Mouse (Mus musculus) spleen, adult 2 months (tissue): ENCODE results near the gene Ppp2r2d. TPM values are rescaled to one million over a fixed set of nuclear protein-coding genes. Genes with fewer than 3 reads are reported as not detected.

Experiments
- DNase-seq, 2 experiments: peaks; one replicate each; pipeline versions ENCODE4 v3.0.0 to v3.0.0-alpha.2; 2012 to 2021; ENCODE audit warnings: low spot score in 2 of 2, low read depth in 1 of 2
- H3K27ac ChIP-seq: fragments of 200-500 bp; 2 replicates; pipeline ENCODE4 v1.5.1; 2012; ENCODE audit warnings: low read length, inconsistent platforms; ENCODE audit not compliant: insufficient read depth
- H3K27me3 ChIP-seq: fragments of 200-500 bp; 2 replicates; pipeline ENCODE4 v1.6.1; 2012; ENCODE audit warnings: mild to moderate bottlenecking, moderate library complexity, low read length, inconsistent platforms; ENCODE audit not compliant: control insufficient read depth, insufficient read depth
- H3K36me3 ChIP-seq: fragments of 200-500 bp; 2 replicates; pipeline ENCODE4 v1.6.1; 2012; ENCODE audit warnings: mild to moderate bottlenecking, low read length, inconsistent platforms; ENCODE audit not compliant: control insufficient read depth, insufficient read depth
- H3K4me1 ChIP-seq: fragments of 200-500 bp; 2 replicates; pipeline ENCODE4 v1.6.1; 2011; ENCODE audit warnings: inconsistent platforms; ENCODE audit not compliant: control insufficient read depth, insufficient read depth, insufficient read length
- H3K4me3 ChIP-seq: fragments of 200-500 bp; 2 replicates; pipeline ENCODE4 v1.5.1; 2011; ENCODE audit warnings: mild to moderate bottlenecking, inconsistent platforms; ENCODE audit not compliant: insufficient read depth, insufficient read length; ENCODE audit errors: extremely low read depth
- CTCF ChIP-seq: fragments of 200-500 bp; IDR thresholded peaks from 2 replicates; pipeline ENCODE4 v1.5.1; 2011; ENCODE audit warnings: mild to moderate bottlenecking, inconsistent platforms; ENCODE audit not compliant: insufficient read depth, insufficient read length, insufficient replicate concordance; ENCODE audit errors: extremely low read depth
- POLR2A ChIP-seq: fragments of 200-500 bp; IDR thresholded peaks from 2 replicates; pipeline ENCODE4 v1.6.1; 2011; ENCODE audit warnings: low read depth, low read length, inconsistent platforms
- WGBS: fragments of 180-500 bp; shearing (Covaris S2); methylation state at CpG from one replicate; pipeline ENCODE4 v1.1.7; 2018; 5-methylcytosine and 5-hydroxymethylcytosine counted together
- polyA plus RNA-seq: library from polyadenylated mRNA; depleted of rRNA; stranded (reverse); fragments of >200 nt; gene quantifications from 2 replicates; pipeline ENCODE4 v1.2.3, GENCODE M21; 2012

The Ppp2r2d gene
- polyA plus RNA-seq, 1 experiment, result 11.3 TPM

DNA sequence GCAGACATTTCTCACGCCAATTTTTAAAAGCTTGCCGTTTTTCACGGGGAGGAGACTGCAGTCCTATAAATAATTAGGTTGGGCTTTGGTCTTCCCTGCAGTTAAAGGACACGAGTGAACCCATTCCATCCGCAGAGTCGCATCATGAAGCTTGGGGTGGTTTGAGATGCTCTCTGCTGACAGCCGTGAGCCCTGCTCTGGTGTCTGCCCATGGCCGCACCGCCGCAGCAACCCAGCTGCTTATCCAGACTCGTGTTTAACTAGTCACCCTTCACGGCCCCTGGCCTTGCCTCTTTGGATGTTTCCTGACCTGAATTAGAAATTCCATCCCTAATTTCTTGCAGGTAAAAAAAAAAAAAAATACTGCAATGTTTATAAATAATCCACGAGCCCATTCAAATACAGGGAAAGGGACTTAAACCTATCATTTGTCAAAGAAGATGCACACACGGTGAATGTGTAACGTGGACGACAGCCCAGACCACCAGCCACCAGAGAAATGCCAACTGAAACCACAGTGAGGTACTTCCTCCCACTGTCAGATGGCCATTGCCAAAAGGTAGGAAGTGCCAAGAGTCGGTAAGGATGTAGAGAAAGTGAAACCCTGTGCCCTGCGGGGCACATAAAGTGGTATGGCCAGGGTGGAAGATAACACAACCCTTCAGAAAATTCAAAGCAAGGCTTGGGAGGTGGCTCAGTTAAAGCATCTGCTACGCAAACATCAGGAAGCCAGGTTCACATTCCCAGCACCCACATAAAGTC is 20.7 kb upstream of the Ppp2r2d start:
- H3K4me1 ChIP-seq, result no peaks in the 10 kb centered on the region
- H3K27ac ChIP-seq, result no peak overlapping the region
- no peaks in the 10 kb centered on the region for H3K27me3 ChIP-seq
- H3K4me3 ChIP-seq, result no peak overlapping the region
- no peaks in the 10 kb centered on the region for H3K36me3 ChIP-seq
- no peak for DNase-seq
- TF ChIP-seq CTCF (no peak), POLR2A (no peak)
- 66% methylated on average over 19 of the region's 19 CpGs for WGBS

DNA sequence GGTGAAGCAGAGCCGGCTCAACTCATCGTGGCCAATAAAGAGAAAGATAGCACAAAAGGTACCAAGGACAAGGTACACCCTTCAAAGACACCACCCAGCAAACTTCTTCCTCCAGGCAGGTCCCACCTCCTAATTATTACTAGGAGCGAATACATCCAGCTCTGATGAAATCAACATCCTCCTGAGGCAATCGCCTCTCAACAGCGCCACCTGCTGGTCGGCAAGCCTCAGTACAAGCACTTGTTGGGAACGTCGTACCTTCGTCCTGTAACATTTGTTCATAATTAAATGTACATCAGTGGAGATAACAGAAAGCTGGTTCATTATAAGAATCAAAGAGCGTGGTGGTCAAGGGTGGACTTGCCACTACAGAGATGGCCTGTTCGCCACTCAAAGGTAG is 18.1 kb upstream of the Ppp2r2d start:
- Histone ChIP-seq H3K4me3 (no peak overlapping the region), H3K36me3 (no peaks in the 10 kb centered on the region), H3K4me1 (no peaks in the 10 kb centered on the region), H3K27me3 (no peaks in the 10 kb centered on the region), H3K27ac (no peak overlapping the region)
- peak in 1 of 2 experiments; percentile 47 for DNase-seq
- 19% methylated on average over 11 of the region's 11 CpGs for WGBS
- TF ChIP-seq CTCF (peak; percentile 95), POLR2A (no peak)

DNA sequence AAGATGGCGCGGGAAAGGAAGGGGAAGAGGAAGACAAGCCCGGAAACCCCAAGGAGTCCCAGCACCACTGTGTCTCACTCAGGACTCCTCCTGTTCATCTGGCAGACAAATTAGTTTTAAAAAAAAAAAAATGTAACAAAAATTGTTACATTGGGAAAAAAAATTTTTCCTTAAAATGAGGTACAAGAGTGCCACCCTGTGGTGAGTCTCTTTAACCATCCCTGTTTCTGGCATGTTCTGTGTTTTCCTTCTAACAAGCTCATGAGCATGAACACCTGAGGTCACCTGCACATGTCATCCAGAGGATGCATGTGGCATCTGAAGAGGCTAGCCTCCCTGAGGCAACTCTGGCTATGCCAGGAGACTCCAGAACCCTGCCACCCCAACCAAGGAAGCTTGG is 10.9 kb upstream of the Ppp2r2d start:
- Histone ChIP-seq H3K4me1 (no peaks in the 10 kb centered on the region), H3K4me3 (no peak overlapping the region), H3K27me3 (no peaks in the 10 kb centered on the region), H3K27ac (no peak overlapping the region), H3K36me3 (peaks cover 6% of the 10 kb centered on the region)
- no peak for DNase-seq
- WGBS, result 93% methylated on average over 3 of the region's 3 CpGs
- TF ChIP-seq POLR2A (no peak), CTCF (no peak)

DNA sequence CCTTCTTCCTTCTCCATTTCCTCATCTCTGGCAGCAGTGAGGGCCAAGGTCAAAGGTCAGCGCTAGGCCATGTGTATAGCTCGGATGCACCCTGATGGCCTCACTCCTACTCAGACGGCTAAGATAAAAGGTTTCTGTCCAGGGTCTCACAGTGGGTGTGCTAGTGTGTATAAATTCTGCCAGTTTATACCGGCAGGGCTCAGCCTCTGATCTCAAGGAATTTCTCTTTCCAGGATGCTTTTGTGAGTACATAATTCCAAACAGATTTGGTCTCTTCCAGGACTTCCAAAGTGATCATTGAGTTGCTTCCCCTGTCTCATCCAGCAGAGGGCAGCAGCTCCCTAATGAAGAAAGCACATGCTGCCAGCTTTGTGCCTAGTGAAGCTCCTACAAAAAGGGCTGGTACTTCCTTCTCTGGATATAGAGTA is 5.3 kb upstream of the Ppp2r2d start:
- Histone ChIP-seq H3K4me3 (no peak overlapping the region), H3K36me3 (peaks cover 6% of the 10 kb centered on the region), H3K27ac (no peak overlapping the region), H3K27me3 (no peaks in the 10 kb centered on the region), H3K4me1 (peaks cover 5% of the 10 kb centered on the region; the same call in 1 of the 2 replicates)
- TF ChIP-seq CTCF, result peak; percentile 80; the same call in 1 of the 2 replicates
- no peak for TF ChIP-seq POLR2A
- peak in 1 of 2 experiments; percentile 52 for DNase-seq
- 69% methylated on average over 4 of the region's 4 CpGs for WGBS

DNA sequence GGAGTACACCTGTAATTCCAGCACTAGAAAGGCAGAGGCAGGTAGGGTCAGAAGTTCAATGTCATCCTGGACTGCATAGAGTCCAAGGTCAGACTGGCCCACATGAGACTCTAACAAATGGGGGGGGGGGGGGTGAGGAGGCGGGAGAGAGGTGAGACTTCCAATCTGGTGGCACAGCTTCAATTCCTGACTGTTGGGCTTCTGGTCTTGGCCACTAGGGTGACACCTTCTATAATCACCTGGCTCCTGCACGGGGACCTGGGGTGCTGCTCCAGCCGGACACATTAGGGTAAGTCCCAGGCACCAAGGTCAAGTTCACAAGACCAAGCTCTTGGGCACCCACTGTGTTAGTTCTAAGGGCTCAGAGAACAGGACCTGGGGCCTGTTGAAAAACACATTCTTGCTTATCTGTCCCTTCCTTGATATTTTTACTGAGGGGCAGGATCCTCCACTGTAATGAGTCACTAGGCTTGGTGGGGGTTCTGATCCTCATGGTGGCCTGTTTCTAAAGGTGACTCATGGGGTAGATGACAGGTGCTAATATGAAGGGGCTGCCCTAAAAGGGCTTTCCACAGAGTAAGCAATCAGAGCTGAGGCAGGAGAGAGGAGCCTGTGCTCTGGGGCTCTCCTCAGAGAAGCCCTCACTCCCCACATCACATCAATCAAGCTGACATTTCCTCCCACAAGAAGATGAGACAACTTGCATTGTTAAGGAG is 4.3 kb upstream of the Ppp2r2d start:
- Histone ChIP-seq H3K4me3 (no peak overlapping the region), H3K36me3 (peaks cover 2% of the 10 kb centered on the region; the same call in 1 of the 2 replicates), H3K4me1 (peaks cover 5% of the 10 kb centered on the region), H3K27me3 (no peaks in the 10 kb centered on the region; the same call in 1 of the 2 replicates), H3K27ac (no peak overlapping the region)
- 97% methylated on average over 3 of the region's 3 CpGs for WGBS
- TF ChIP-seq POLR2A (no peak), CTCF (no peak)
- DNase-seq, result no peak

DNA sequence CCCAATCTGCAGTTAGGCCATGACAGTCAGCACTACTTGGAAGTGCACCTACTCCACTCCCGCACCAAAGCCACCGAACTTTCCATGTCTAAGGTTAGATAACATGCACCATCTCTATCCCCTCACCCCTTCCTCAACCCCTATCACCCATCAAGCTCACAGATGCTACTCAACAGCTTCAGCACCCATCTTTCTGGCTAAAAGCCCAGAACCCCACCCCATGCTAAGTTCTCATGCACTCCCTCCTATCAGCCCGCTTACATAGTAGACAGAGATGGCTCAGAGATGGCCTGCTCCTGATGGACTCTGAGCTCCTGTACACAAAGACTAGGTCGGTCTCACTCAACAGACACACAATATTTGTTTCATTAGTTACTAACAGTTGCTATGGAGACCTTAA is 2.5 kb upstream of the Ppp2r2d start:
- TF ChIP-seq POLR2A, result no peak
- TF ChIP-seq CTCF, result no peak
- Histone ChIP-seq H3K27me3 (no peaks in the 10 kb centered on the region; the same call in 1 of the 2 replicates), H3K36me3 (peaks cover 2% of the 10 kb centered on the region; the same call in 1 of the 2 replicates), H3K4me3 (no peak overlapping the region), H3K4me1 (peaks cover 16% of the 10 kb centered on the region), H3K27ac (no peak overlapping the region)
- DNase-seq, result no peak
- 87% methylated on average over 4 of the region's 4 CpGs for WGBS
